Mouse (Mus musculus): ENCODE data around the gene Mindy4. TPM values are rescaled to one million over a fixed set of nuclear protein-coding genes. Genes with fewer than 3 reads are reported as not detected.

Mindy4 gene
- total and polyA plus RNA-seq, 3 experiments: not detected

- DNase-seq (ENCODE audit: extremely low read depth): no peak
- Histone ChIP-seq H3K27me3 (replicated peaks) (peaks cover 23% of the 10 kb centered on the region), H3K9ac (ENCODE audit: insufficient read depth, low read depth) (no peak overlapping the region), H3K36me3 (replicated peaks in 1 of 2; ENCODE audit: control insufficient read depth in 1 of 2, insufficient read depth in 1 of 2, low read length in 1 of 2) (no peaks in the 10 kb centered on the region), H3K27ac (ENCODE audit: insufficient read depth, low read depth) (no peak overlapping the region), H3K4me1 (ENCODE audit: control insufficient read depth in 1 of 2, insufficient read depth in 2 of 2) (peaks cover 0 to 11% of the 10 kb centered on the region in 2 experiments; a peak in 1 of 4 replicates), H3K4me2 (ENCODE audit: insufficient read depth, low read depth, poor library complexity, severe bottlenecking) (no peak overlapping the region), H3K79me2 (replicated peaks; ENCODE audit: control insufficient read depth, extremely low read depth, insufficient read depth, poor library complexity, severe bottlenecking) (no peaks in the 10 kb centered on the region), H3K4me3 (replicated peaks in 1 of 3; ENCODE audit: low read depth in 2 of 3, low read length in 2 of 3, poor library complexity in 1 of 3) (no peak overlapping the region), H3K9me3 (replicated peaks; ENCODE audit: low read length) (no peaks in the 10 kb centered on the region)
- dilution Hi-C loops (cut with MboI; ENCODE audit: extremely low pct_ligation_motif_present, extremely low pct_unique_long_range_greater_than_20kb, low sequenced_read_pairs): no loop called here
- no peak for TF ChIP-seq ZKSCAN1 (IDR thresholded peaks at IDR 0.05; ENCODE audit: borderline replicate concordance, low read depth, low read length)
- no peak for TF ChIP-seq NRF1 (IDR thresholded peaks at IDR 0.05; ENCODE audit: low read depth, low read length)
- TF ChIP-seq ZMIZ1 (IDR thresholded peaks at IDR 0.05; ENCODE audit: low read depth, low read length): no peak
- in situ Hi-C loops (cut with MboI; ENCODE audit: low pct_ligation_motif_present, low pct_unique_long_range_greater_than_20kb, low sequenced_read_pairs): no loop called here
Measured at GRCm38 (mm10) chr6:55218232-55218631, 15.0 kb downstream of the Mindy4 start.

GRCm38 (mm10) chr6:55223986-55224385 is 20.8 kb downstream of the Mindy4 start:
- dilution Hi-C loops (cut with MboI; ENCODE audit: extremely low pct_ligation_motif_present, extremely low pct_unique_long_range_greater_than_20kb, low sequenced_read_pairs): no loop called here
- Histone ChIP-seq H3K27ac (ENCODE audit: insufficient read depth, low read depth) (no peak overlapping the region), H3K9me3 (replicated peaks; ENCODE audit: low read length) (no peaks in the 10 kb centered on the region), H3K27me3 (replicated peaks) (peaks cover 13% of the 10 kb centered on the region), H3K79me2 (replicated peaks; ENCODE audit: control insufficient read depth, extremely low read depth, insufficient read depth, poor library complexity, severe bottlenecking) (no peaks in the 10 kb centered on the region), H3K4me2 (ENCODE audit: insufficient read depth, low read depth, poor library complexity, severe bottlenecking) (no peak overlapping the region), H3K4me1 (ENCODE audit: control insufficient read depth in 1 of 2, insufficient read depth in 2 of 2) (peaks cover 0 to 14% of the 10 kb centered on the region in 2 experiments; a peak in 2 of 4 replicates), H3K36me3 (replicated peaks in 1 of 2; ENCODE audit: control insufficient read depth in 1 of 2, insufficient read depth in 1 of 2, low read length in 1 of 2) (no peaks in the 10 kb centered on the region), H3K9ac (ENCODE audit: insufficient read depth, low read depth) (no peak overlapping the region), H3K4me3 (replicated peaks in 1 of 3; ENCODE audit: low read depth in 2 of 3, low read length in 2 of 3, poor library complexity in 1 of 3) (no peak overlapping the region)
- in situ Hi-C loops (cut with MboI; ENCODE audit: low pct_ligation_motif_present, low pct_unique_long_range_greater_than_20kb, low sequenced_read_pairs): no loop called here
- no peak for DNase-seq (ENCODE audit: extremely low read depth)
- TF ChIP-seq CHD2 (IDR thresholded peaks at IDR 0.05; ENCODE audit: low read length) (no peak), KAT2A (IDR thresholded peaks at IDR 0.05; ENCODE audit: insufficient replicate concordance, low read length) (no peak), MAX (IDR thresholded peaks at IDR 0.05; ENCODE audit: low read length) (no peak), EP300 (IDR thresholded peaks at IDR 0.05; ENCODE audit: low read length) (no peak), MAZ (IDR thresholded peaks at IDR 0.05; ENCODE audit: low read depth, low read length) (no peak), USF2 (conservative IDR thresholded peaks at IDR 0.05; ENCODE audit: low read depth, low read length) (no peak), HCFC1 (IDR thresholded peaks at IDR 0.05; ENCODE audit: low read depth, low read length) (no peak), SMC3 (IDR thresholded peaks at IDR 0.05; ENCODE audit: low read depth, low read length) (no peak)

- H3K36me3 ChIP-seq (replicated peaks in 1 of 2; ENCODE audit: control insufficient read depth in 1 of 2, insufficient read depth in 1 of 2, low read length in 1 of 2): no peaks in the 10 kb centered on the region
- H3K79me2 ChIP-seq (replicated peaks; ENCODE audit: control insufficient read depth, extremely low read depth, insufficient read depth, poor library complexity, severe bottlenecking): no peaks in the 10 kb centered on the region
- no peak overlapping the region for H3K9ac ChIP-seq (ENCODE audit: insufficient read depth, low read depth)
- no peak for DNase-seq (ENCODE audit: extremely low read depth)
- no peak overlapping the region for H3K4me2 ChIP-seq (ENCODE audit: insufficient read depth, low read depth, poor library complexity, severe bottlenecking)
- peaks cover 35% of the 10 kb centered on the region for H3K27me3 ChIP-seq (replicated peaks)
- in situ Hi-C loops (cut with MboI; ENCODE audit: low pct_ligation_motif_present, low pct_unique_long_range_greater_than_20kb, low sequenced_read_pairs) (loop anchor here (25.0 kb wide), 1 partner anchor 282 kb away; no protein-coding TSS in a partner anchor), dilution Hi-C loops (cut with MboI; ENCODE audit: extremely low pct_ligation_motif_present, extremely low pct_unique_long_range_greater_than_20kb, low sequenced_read_pairs) (no loop called here)
- H3K4me3 ChIP-seq (replicated peaks in 1 of 3; ENCODE audit: low read depth in 2 of 3, low read length in 2 of 3, poor library complexity in 1 of 3): no peak overlapping the region
- H3K9me3 ChIP-seq (replicated peaks; ENCODE audit: low read length): no peaks in the 10 kb centered on the region
- H3K4me1 ChIP-seq (ENCODE audit: control insufficient read depth in 1 of 2, insufficient read depth in 2 of 2): peaks cover 0 to 15% of the 10 kb centered on the region in 2 experiments; a peak in 1 of 4 replicates
- H3K27ac ChIP-seq (ENCODE audit: insufficient read depth, low read depth): no peak overlapping the region
- TF ChIP-seq USF2 (conservative IDR thresholded peaks at IDR 0.05; ENCODE audit: low read depth, low read length): no peak
- TF ChIP-seq MYC (IDR thresholded peaks at IDR 0.05; ENCODE audit: low read depth, low read length): no peak
- TF ChIP-seq ELF1 (IDR thresholded peaks at IDR 0.05; ENCODE audit: low read depth, low read length): no peak
- no peak for TF ChIP-seq UBTF (IDR thresholded peaks at IDR 0.05; ENCODE audit: low read depth, low read length)
Measured at GRCm38 (mm10) chr6:55230048-55230447, 26.9 kb downstream of the Mindy4 start.
